Mouse (Mus musculus): ENCODE results near the gene Commd9. TPM values are rescaled to one million over a fixed set of nuclear protein-coding genes. Genes with fewer than 3 reads are reported as not detected.
A peak's percentile ranks its signal among the peaks of the same experiment; 100 is the strongest.

Gene Commd9
- polyA plus RNA-seq (2015; fragmentation: Nextera tagmentation; extraction: Ambion mirVana) = 23.4 and 23.7 TPM in 2 replicates

GRCm38 (mm10) chr2:101885768-101886438 lies at the start of gene Commd9:
TSS of gene Commd9 (plus strand) at chr2:101886247.
- H3K27me3 ChIP-seq = no peaks in the 10 kb centered on the region
- H3K4me2 ChIP-seq = peak within 1 kb of the TSS; percentile 73
- H3K27ac ChIP-seq (replicated peaks) = no peak within 1 kb of the TSS
- no peaks in the 10 kb centered on the region for H3K9me3 ChIP-seq (replicated peaks)
- H3K9ac ChIP-seq = peak within 1 kb of the TSS; percentile 68
- peak; percentile 93 for ATAC-seq (ENCODE audit: insufficient read depth)
- 9% methylated on average over 22 of the region's 22 CpGs for WGBS (ENCODE audit: insufficient replicate concordance)
- H3K36me3 ChIP-seq (replicated peaks) = no peaks in the 10 kb centered on the region
- H3K4me3 ChIP-seq (replicated peaks) = peak within 1 kb of the TSS; percentile 75
- peaks cover 14% of the 10 kb centered on the region for H3K4me1 ChIP-seq (replicated peaks)

DNA sequence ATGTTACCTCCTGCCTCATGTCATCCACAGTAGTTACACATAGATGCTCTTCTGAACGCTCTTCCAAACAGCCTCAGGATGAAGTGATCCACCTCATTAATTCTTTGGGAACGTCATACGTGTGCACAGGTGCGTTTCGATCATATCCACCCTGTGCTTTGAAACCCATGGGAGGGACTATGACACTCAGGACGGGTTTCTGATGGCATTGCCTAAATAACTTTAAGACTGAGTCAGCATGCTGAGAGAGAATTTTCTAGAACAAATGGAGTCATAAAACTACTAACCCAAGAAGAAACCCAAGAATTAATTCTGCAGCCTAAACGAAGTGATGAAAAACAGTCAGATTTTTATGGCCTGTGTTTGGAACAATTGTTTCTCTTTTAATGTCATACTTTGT lies 43.3 kb upstream of the Commd9 start:
- no peaks in the 10 kb centered on the region for H3K27me3 ChIP-seq

DNA sequence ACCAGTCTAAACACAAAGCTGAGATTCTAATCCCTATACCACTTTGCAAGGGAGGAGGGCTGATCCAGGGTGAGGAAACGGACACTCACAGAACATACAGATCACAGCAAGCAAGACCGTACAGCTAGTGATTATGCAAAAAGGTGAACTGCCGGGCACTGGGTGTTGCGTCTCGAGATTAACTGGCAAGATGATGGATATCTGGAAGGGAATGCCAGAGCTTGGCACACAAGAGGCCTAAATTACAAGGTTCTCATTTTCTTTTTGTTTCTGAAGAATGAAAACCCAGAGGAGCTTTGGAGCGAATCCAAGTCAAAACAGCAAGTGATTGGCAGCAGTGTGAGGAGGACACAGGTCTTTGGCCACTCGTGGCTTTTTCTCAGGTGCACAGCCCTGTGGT lies 31.3 kb upstream of the Commd9 start:
- no peaks in the 10 kb centered on the region for H3K4me1 ChIP-seq (replicated peaks)
- WGBS (ENCODE audit: insufficient replicate concordance) = 63% methylated on average over 7 of the region's 7 CpGs
- H3K9me3 ChIP-seq (replicated peaks) = no peaks in the 10 kb centered on the region
- no peak overlapping the region for H3K9ac ChIP-seq
- H3K27ac ChIP-seq (replicated peaks) = no peak overlapping the region
- no peaks in the 10 kb centered on the region for H3K36me3 ChIP-seq (replicated peaks)
- no peak for ATAC-seq (ENCODE audit: insufficient read depth)
- H3K4me3 ChIP-seq (replicated peaks) = no peak overlapping the region
- H3K27me3 ChIP-seq = no peaks in the 10 kb centered on the region
- H3K4me2 ChIP-seq = no peak overlapping the region

More for the DNA sequence above, 43.3 kb upstream of the Commd9 start:
- Histone ChIP-seq H3K4me1 (replicated peaks) (no peaks in the 10 kb centered on the region), H3K27ac (replicated peaks) (no peak overlapping the region), H3K9ac (no peak overlapping the region), H3K4me3 (replicated peaks) (no peak overlapping the region), H3K36me3 (replicated peaks) (no peaks in the 10 kb centered on the region), H3K9me3 (replicated peaks) (no peaks in the 10 kb centered on the region), H3K4me2 (no peak overlapping the region)
- WGBS (ENCODE audit: insufficient replicate concordance) = 66% methylated on average over 7 of the region's 7 CpGs
- ATAC-seq (ENCODE audit: insufficient read depth) = no peak

- Histone ChIP-seq H3K4me1 (replicated peaks) (no peaks in the 10 kb centered on the region), H3K36me3 (replicated peaks) (no peaks in the 10 kb centered on the region), H3K27ac (replicated peaks) (no peak overlapping the region), H3K4me3 (replicated peaks) (no peak overlapping the region), H3K9me3 (replicated peaks) (no peaks in the 10 kb centered on the region), H3K4me2 (no peak overlapping the region), H3K27me3 (no peaks in the 10 kb centered on the region), H3K9ac (no peak overlapping the region)
- 64% methylated on average over 9 of the region's 9 CpGs for WGBS (ENCODE audit: insufficient replicate concordance)
- no peak for ATAC-seq (ENCODE audit: insufficient read depth)
Measured at GRCm38 (mm10) chr2:101856174-101856573, 29.9 kb upstream of the Commd9 start.

DNA sequence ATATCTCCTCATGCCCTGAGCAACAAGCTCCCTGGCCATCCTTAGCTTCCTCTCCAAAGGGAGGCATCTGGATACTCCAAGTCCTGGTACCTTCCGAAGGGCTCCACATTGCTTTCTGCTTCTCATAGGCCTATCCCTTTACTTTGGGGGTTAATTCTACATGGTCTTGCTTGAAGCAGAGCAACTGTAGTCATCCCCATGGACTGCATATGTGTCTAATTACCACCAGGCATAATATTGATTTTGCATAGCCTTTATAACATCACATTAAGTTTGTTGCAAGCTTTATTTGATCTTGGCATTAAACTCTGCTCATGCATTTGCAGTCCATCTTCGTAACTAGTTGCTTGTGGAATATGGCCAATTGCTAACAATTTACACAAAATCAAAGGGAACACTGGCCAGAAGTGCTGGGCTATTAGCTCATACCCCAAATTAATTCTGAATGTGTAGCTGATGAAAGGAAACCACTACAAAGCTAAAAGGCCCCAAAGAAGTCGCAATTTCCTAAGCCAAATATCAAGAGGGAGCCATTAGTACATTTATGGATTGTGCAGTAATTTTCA lies 25.0 kb upstream of the Commd9 start:
- ATAC-seq (ENCODE audit: insufficient read depth) = no peak
- WGBS (ENCODE audit: insufficient replicate concordance) = 63% methylated on average over 3 of the region's 3 CpGs
- no peak overlapping the region for H3K4me3 ChIP-seq (replicated peaks)
- H3K27ac ChIP-seq (replicated peaks) = no peak overlapping the region
- no peak overlapping the region for H3K9ac ChIP-seq
- no peaks in the 10 kb centered on the region for H3K9me3 ChIP-seq (replicated peaks)
- no peaks in the 10 kb centered on the region for H3K27me3 ChIP-seq
- no peak overlapping the region for H3K4me2 ChIP-seq
- no peaks in the 10 kb centered on the region for H3K4me1 ChIP-seq (replicated peaks)
- H3K36me3 ChIP-seq (replicated peaks) = no peaks in the 10 kb centered on the region

GRCm38 (mm10) chr2:101862219-101863123 lies 23.6 kb upstream of the Commd9 start:
- no peaks in the 10 kb centered on the region for H3K36me3 ChIP-seq (replicated peaks)
- no peak for ATAC-seq (ENCODE audit: insufficient read depth)
- H3K9me3 ChIP-seq (replicated peaks) = no peaks in the 10 kb centered on the region
- H3K9ac ChIP-seq = no peak overlapping the region
- H3K27ac ChIP-seq (replicated peaks) = no peak overlapping the region
- 57% methylated on average over 15 of the region's 15 CpGs for WGBS (ENCODE audit: insufficient replicate concordance)
- H3K4me1 ChIP-seq (replicated peaks) = no peaks in the 10 kb centered on the region
- no peak overlapping the region for H3K4me2 ChIP-seq
- H3K4me3 ChIP-seq (replicated peaks) = no peak overlapping the region
- no peaks in the 10 kb centered on the region for H3K27me3 ChIP-seq

DNA sequence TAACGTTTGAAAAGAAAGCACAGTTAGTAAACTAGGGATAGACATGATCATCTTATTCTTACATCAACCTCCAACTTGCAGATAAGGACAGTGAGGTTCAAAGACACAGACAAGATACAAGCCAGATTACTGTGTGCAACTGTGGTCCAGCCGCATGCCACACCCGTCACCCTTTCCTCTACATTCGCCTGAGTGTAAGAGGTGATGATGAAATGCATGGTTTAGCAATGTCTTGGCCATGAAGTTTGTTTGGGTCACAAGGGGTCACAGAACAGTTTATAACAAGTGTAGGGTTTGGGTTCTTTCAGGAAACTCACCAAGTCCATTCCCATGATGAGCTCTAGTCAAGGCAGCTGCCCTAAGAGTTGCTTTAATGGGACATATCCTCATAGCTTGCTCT lies 17.4 kb upstream of the Commd9 start:
- no peak for ATAC-seq (ENCODE audit: insufficient read depth)
- Histone ChIP-seq H3K4me3 (replicated peaks) (no peak overlapping the region), H3K4me1 (replicated peaks) (no peaks in the 10 kb centered on the region), H3K27ac (replicated peaks) (no peak overlapping the region), H3K27me3 (no peaks in the 10 kb centered on the region), H3K4me2 (no peak overlapping the region), H3K9me3 (replicated peaks) (no peaks in the 10 kb centered on the region), H3K36me3 (replicated peaks) (no peaks in the 10 kb centered on the region), H3K9ac (no peak overlapping the region)
- WGBS (ENCODE audit: insufficient replicate concordance) = 55% methylated on average over 4 of the region's 4 CpGs

DNA sequence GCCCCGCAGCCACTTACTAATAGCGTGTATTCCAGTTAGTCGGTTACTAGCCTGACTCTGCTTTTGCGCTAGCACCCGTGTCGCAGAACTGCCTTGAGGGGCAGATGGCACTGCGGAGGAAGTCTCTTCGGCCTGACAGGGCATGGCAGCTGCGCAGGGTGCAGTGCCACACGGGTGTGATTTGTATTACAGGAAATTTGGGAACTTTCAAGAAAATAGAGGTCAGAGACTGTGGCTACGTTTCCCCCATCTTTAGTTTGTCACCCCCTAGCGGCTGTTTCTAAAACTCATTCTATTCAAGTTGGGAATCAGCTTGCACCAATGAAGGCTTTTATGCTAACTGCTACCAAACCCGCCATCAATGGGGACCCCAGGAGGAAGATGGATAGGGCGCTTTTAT lies 14.9 kb upstream of the Commd9 start:
- H3K9ac ChIP-seq = no peak overlapping the region
- no peaks in the 10 kb centered on the region for H3K36me3 ChIP-seq (replicated peaks)
- no peak overlapping the region for H3K4me3 ChIP-seq (replicated peaks)
- H3K27ac ChIP-seq (replicated peaks) = no peak overlapping the region
- no peak for ATAC-seq (ENCODE audit: insufficient read depth)
- H3K27me3 ChIP-seq = no peaks in the 10 kb centered on the region
- H3K4me1 ChIP-seq (replicated peaks) = no peaks in the 10 kb centered on the region
- peak overlapping the region; percentile 35; the same call in 1 of the 2 replicates for H3K4me2 ChIP-seq
- no peaks in the 10 kb centered on the region for H3K9me3 ChIP-seq (replicated peaks)
- 22% methylated on average over 14 of the region's 14 CpGs for WGBS (ENCODE audit: insufficient replicate concordance)

- no peak overlapping the region for H3K4me3 ChIP-seq (replicated peaks)
- no peak overlapping the region for H3K27ac ChIP-seq (replicated peaks)
- no peaks in the 10 kb centered on the region for H3K9me3 ChIP-seq (replicated peaks)
- H3K4me1 ChIP-seq (replicated peaks) = peaks cover 8% of the 10 kb centered on the region
- no peak overlapping the region for H3K4me2 ChIP-seq
- ATAC-seq (ENCODE audit: insufficient read depth) = no peak
- H3K36me3 ChIP-seq (replicated peaks) = no peaks in the 10 kb centered on the region
- WGBS (ENCODE audit: insufficient replicate concordance) = 53% methylated on average over 9 of the region's 9 CpGs
- peaks cover 7% of the 10 kb centered on the region; the same call in 1 of the 2 replicates for H3K27me3 ChIP-seq
- H3K9ac ChIP-seq = no peak overlapping the region
Measured at GRCm38 (mm10) chr2:101881471-101882162, 4.4 kb upstream of the Commd9 start.

- Histone ChIP-seq H3K36me3 (replicated peaks) (no peaks in the 10 kb centered on the region), H3K9me3 (replicated peaks) (no peaks in the 10 kb centered on the region), H3K9ac (no peak within 1 kb of the TSS), H3K4me1 (replicated peaks) (peaks cover 14% of the 10 kb centered on the region), H3K4me2 (no peak within 1 kb of the TSS), H3K27ac (replicated peaks) (no peak within 1 kb of the TSS), H3K4me3 (replicated peaks) (no peak within 1 kb of the TSS), H3K27me3 (peaks cover 7% of the 10 kb centered on the region; the same call in 1 of the 2 replicates)
- ATAC-seq (ENCODE audit: insufficient read depth) = no peak
- WGBS (ENCODE audit: insufficient replicate concordance) = 43% methylated on average over 3 of the region's 3 CpGs
Measured at GRCm38 (mm10) chr2:101882998-101883397, 3.0 kb upstream of the Commd9 start, which contains the start of gene Prr5l. TSS of gene Prr5l (minus strand) at chr2:101883027.
